Mouse (Mus musculus): ENCODE results near the gene Mettl16.

Mettl16 gene

GRCm38 (mm10) chr11:74832503-74833143, 62.0 kb downstream of the Mettl16 start:
- DNase-seq, result peak; percentile 83

DNA sequence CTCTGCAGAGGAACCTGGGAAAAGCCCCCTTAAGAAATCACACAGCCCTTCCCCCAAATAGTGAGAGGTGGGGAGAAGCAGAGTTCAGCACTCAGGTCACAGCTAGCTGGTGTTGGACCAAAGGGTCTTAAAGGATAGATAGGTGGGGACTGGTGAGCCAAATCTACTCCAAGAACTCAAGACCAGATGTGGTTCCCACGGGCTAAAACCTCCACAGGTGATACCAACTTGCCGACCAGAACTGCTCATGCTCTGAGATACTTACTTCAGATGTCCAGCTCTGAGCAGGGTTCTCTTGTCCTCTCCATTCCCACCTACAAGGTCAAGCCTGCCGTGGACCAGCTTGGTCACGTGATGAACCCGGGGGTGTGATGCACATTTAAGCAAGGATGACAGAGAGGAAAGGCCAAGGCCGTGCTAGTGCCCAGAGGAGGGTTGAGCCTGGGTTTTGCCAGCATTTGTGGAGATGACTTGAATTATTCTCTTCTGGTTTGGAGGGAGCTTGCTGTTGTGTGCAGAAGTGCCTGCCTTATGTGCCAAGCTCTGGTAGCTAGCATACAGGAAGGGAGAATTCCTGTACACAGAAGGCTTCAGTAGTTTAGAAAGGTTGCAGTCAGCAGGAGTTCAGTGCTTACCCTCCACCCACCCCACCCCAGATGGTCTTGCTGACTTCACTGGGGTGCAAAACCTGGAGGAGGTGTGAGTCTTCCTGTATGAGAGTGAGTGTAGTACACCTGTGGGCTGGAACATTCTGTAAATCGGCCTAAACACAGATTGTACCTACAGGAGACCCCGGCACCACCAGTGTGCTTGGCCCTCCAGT, 63.1 kb downstream of the Mettl16 start:
- peak; percentile 65 for DNase-seq

- DNase-seq, result no peak
Measured at GRCm38 (mm10) chr11:74834359-74834638, 63.7 kb downstream of the Mettl16 start.

DNA sequence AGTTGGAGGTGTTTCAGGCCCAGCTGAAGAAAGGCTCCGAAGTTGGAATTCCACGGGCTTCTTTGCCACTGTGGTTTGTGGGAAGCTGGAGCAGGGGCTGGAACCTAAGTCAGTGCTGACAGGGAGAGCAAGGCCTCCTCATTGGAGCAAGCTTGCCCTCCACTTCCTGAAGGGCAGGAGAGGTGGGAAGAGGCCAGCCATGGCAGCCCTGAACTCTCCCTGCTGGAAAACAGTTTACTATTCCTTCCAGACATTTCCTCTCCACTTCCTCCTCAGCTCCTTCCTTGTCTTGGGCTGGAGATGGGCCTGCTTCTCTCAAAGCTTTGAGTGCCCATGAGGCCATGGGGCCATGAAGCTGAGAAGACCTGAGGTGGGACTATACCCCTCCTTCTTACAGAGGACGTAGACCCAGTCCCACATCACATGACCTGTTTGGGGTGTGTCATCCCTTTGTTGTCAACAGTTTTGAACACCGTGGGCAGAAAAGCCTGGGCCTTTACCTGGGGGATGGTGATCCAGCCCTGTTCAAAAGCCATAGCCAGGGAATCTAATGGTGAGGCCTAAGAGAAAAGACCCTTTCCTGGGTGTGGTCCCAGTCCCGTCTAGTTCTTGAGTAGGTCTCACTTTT, 64.1 kb downstream of the Mettl16 start:
- no peak for DNase-seq

- peak; percentile 57 for DNase-seq
Measured at GRCm38 (mm10) chr11:74835593-74836224, 65.1 kb downstream of the Mettl16 start.

GRCm38 (mm10) chr11:74836225-74837055, 65.8 kb downstream of the Mettl16 start:
- DNase-seq, result peak; percentile 79

DNA sequence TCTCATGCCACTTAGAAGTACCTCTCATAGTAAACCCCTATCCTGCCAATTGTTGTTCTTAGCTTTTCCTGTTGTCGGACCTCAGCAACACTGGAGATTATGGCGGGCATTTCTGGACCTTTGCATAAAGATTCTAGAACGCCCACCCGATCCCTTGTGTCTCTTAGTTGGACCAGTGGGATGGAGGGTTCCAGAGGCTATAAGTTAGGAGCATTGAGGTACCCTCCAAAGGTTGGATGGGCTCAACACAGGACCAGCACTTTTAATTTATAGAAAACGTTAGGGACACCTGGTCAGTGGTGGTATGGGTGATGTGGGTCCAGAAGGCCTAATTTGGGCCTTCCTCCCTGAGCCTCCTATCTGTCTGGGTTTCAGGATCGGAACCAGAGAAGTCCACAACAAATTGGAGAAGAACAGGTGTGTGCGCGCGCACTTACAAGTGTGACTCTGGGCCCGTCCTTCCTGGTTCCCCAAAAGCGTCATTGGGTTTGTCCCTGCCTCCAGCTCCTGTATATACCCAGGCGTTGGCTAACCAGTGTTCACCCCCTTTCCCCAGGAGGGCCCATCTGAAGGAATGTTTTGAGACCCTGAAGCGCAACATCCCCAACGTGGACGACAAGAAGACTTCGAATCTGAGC, 66.5 kb downstream of the Mettl16 start:
- peak; percentile 49 for DNase-seq

GRCm38 (mm10) chr11:74837694-74838431, 67.2 kb downstream of the Mettl16 start:
- peak; percentile 96 for DNase-seq

DNA sequence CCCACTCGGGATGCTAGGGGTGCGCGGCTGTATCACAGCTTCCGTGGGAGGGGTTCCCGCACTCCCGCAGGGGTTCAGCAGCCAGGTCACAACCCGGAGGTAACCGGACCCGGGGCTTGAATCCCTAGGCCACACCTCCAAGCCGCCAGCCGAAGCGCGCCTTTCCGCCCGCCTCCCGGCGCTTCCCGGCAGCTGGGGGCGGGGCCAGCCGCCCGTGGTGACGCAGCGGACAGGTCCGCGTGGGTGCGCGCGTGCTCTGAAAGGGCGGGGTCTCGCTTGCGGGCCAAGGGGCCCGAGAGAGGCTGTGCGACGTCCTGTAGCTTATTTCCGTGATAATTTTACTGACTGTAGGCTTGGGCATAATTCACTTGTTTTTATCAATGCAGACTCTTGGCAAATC, 67.8 kb downstream of the Mettl16 start:
- DNase-seq, result peak; percentile 96

DNA sequence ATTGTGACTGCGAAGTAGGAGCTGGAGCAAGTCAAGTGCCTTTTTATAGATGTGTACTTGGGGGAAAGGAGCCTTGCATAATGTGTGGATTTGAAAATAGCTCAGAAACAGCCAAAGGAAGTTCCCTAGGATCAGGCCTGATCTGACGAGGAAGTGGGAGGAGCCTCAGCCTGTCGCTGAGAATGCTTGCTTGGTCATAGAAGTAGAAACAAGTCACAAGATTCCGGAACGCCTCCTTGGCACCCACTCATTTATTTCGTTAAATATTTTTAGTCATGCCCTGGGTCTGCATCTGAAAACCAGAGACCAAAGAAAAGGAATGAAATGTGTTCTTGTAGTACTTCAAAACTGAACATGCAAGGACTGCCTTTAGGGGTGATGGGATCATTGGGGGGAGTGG, 68.3 kb downstream of the Mettl16 start:
- DNase-seq, result peak; percentile 71

- peak; percentile 52 for DNase-seq
Measured at GRCm38 (mm10) chr11:74839860-74840715, 69.5 kb downstream of the Mettl16 start.

GRCm38 (mm10) chr11:74840739-74841138, 70.1 kb downstream of the Mettl16 start:
- no peak for DNase-seq

- peak; percentile 57 for DNase-seq
Measured at GRCm38 (mm10) chr11:74841366-74841765, 70.7 kb downstream of the Mettl16 start.

DNA sequence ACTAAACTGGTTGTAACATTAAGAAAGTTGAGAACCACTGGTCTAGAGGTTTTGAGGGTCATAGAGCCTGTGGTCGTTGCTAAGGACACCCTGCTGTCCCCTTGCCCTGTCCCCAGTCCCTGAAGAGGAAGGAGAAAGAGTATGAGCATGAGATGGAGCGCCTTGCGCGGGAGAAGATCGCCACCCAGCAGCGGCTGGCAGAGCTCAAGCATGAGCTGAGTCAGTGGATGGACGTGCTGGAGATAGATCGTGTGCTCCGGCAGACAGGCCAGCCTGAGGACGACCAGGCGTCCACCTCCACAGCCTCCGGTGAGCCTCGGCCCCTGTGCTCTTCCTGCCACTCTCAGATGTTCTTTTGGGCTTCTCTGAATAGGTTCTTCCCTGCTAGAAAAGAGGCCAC, 71.4 kb downstream of the Mettl16 start:
- DNase-seq, result no peak

DNA sequence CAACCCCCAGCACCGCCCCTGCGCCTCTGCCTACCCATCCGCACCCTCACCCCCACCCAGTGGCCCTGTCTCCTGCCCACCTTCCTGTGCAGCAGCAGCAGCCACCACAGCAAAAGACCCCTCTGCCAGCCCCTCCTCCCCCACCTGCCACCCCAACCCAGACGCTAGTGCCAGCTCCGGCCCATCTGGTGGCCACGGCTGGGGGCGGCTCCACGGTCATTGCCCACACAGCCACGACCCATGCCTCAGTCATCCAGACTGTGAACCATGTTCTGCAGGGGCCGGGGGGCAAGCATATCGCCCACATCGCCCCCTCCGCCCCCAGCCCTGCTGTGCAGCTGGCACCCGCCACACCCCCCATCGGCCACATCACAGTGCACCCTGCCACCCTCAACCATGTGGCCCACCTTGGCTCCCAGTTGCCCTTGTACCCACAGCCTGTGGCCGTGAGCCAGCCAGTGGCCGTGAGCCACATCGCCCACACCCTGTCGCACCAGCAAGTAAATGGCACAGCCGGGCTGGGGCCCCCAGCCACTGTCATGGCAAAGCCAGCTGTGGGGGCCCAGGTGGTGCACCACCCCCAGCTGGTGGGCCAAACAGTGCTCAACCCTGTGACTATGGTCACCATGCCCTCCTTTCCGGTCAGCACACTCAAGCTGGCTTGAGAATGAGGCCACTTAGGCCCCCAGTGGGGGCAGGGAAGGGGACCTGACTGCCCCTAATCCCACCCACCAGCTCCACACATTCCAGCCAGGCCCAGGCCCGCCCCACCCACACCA, 72.2 kb downstream of the Mettl16 start:
- DNase-seq, result peak; percentile 67

- DNase-seq, result peak; percentile 63
Measured at GRCm38 (mm10) chr11:74843435-74843714, 72.7 kb downstream of the Mettl16 start.

DNA sequence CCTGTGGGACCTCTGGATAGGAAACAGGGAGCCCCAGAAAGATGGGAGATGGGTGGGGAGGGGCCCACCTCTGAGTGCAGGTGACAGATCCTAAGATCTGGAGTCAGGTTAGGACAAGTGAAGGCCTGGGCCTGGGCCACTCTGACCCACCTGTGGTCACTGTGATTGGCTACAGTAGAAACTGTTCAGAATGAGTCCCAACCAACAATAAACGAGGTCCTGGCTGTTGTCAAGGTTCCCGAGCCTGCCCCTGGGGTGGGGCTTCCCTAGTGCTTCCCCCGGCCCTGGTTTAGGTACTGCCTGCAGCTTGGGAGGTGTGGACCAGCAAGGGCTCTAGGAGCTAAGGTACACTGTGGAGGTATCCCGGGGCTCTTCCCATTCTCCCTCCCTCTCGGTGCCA, 73.1 kb downstream of the Mettl16 start:
- DNase-seq, result no peak

- DNase-seq, result no peak
Measured at GRCm38 (mm10) chr11:74845784-74846183, 75.2 kb downstream of the Mettl16 start.

DNA sequence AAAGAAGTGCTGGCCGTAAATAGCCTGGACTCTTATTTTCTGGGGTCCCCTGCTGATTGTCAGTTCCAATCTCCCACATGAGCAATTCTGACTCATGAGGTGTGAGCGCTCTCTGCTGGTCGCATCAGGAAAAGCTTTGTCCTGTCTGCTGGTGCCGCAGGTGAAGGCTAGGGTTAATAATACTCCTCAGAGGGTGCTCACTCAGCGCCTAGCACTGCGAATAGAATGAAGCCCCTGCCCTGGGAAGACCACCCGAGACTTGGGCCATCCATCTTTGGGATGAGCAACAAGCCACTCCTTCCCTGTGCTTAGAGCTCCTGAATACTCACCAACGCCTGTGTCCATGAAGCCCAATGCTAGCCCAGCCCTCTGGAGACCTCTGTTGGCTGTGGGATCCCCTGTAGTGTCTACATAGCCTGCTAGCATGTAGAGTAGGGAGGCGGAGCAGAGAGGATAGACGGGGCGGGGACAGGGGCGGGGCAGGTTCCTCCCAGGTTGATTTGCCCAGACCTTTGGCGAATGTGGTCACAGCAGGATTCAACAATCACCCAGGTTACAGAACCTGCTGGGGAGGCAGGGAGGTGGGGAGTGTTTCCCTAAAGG, 77.4 kb downstream of the Mettl16 start:
- peak; percentile 73 for DNase-seq

All from cerebellum, adult 11-12 months (tissue).